Mouse (Mus musculus) CH12.LX (cell line): ENCODE measurements around the gene Smim27. TPM values are rescaled to one million over a fixed set of nuclear protein-coding genes. Genes with fewer than 3 reads are reported as not detected.

Experiments
- DNase-seq: peaks from one replicate; pipeline ENCODE4 v3.0.0-alpha.2; 2013; ENCODE audit errors: extremely low read depth
- H3K27ac ChIP-seq: 2 replicates; pipeline ENCODE4 v1.5.1; 2012; ENCODE audit warnings: low read depth, mild to moderate bottlenecking, control low read depth, moderate library complexity; ENCODE audit not compliant: insufficient read depth
- H3K27me3 ChIP-seq: replicated peaks from 2 replicates; pipeline ENCODE3; 2012; ENCODE audit warnings: inconsistent platforms
- H3K36me3 ChIP-seq, 2 experiments: replicated peaks in 1 of 2; 2 replicates each; pipeline versions ENCODE3 to v1.6.1; 2012; ENCODE audit warnings: inconsistent platforms in 1 of 2, low read length in 1 of 2, mild to moderate bottlenecking in 1 of 2, mixed read lengths in 1 of 2, moderate library complexity in 1 of 2; ENCODE audit not compliant: control insufficient read depth in 1 of 2, insufficient read depth in 1 of 2
- H3K4me1 ChIP-seq, 2 experiments: 2 replicates each; pipeline ENCODE4 v1.6.1; 2012; ENCODE audit warnings: inconsistent platforms in 1 of 2, moderate library complexity in 1 of 2; ENCODE audit not compliant: insufficient read depth in 2 of 2, control insufficient read depth in 1 of 2
- H3K4me2 ChIP-seq: 2 replicates; pipeline ENCODE4 v1.6.1; 2012; ENCODE audit warnings: low read depth, mild to moderate bottlenecking, control low read depth; ENCODE audit not compliant: poor library complexity, insufficient read depth, severe bottlenecking
- H3K4me3 ChIP-seq, 3 experiments: fragments of 150-350 bp in 1 of 3; sonication (generic) in 1 of 3; replicated peaks in 1 of 3; 2 replicates each; pipeline versions ENCODE3 to v1.5.1; 2011 to 2012; ENCODE audit warnings: low read depth in 2 of 3, low read length in 2 of 3, mild to moderate bottlenecking in 2 of 3, moderate library complexity in 2 of 3, control low read depth in 1 of 3, improper control_type of control experiment in 1 of 3, inconsistent platforms in 1 of 3, mixed read lengths in 1 of 3; ENCODE audit not compliant: poor library complexity in 1 of 3
- H3K79me2 ChIP-seq: replicated peaks from 2 replicates; pipeline ENCODE4 v1.6.1; 2012; ENCODE audit warnings: mild to moderate bottlenecking, moderate library complexity; ENCODE audit not compliant: control insufficient read depth, poor library complexity, insufficient read depth, severe bottlenecking; ENCODE audit errors: extremely low read depth
- H3K9ac ChIP-seq: 2 replicates; pipeline ENCODE4 v1.6.1; 2012; ENCODE audit warnings: low read depth, mild to moderate bottlenecking, control low read depth, moderate library complexity; ENCODE audit not compliant: insufficient read depth
- H3K9me3 ChIP-seq: replicated peaks from 2 replicates; pipeline ENCODE3; 2012; ENCODE audit warnings: low read length, inconsistent platforms, mixed read lengths
- CHD1 ChIP-seq: IDR thresholded peaks from 2 replicates; pipeline ENCODE4 v1.6.1; 2012; ENCODE audit warnings: low read depth, low read length, improper control_type of control experiment, inconsistent platforms
- CHD2 ChIP-seq: IDR thresholded peaks from 2 replicates; pipeline ENCODE4 v1.6.1; 2011; ENCODE audit warnings: low read length, improper control_type of control experiment
- CTCF ChIP-seq, 2 experiments: IDR thresholded peaks in 1 of 2; conservative IDR thresholded peaks in 1 of 2; 2 replicates each; pipeline ENCODE4 v1.5.1; 2011 to 2012; ENCODE audit warnings: low read depth in 2 of 2, low read length in 2 of 2, improper control_type of control experiment in 1 of 2, inconsistent platforms in 1 of 2, mild to moderate bottlenecking in 1 of 2, moderate library complexity in 1 of 2
- ELF1 ChIP-seq: IDR thresholded peaks from 2 replicates; pipeline ENCODE4 v1.6.1; 2014; ENCODE audit warnings: low read depth, mild to moderate bottlenecking, inconsistent platforms, low read length, improper control_type of control experiment
- GABPA ChIP-seq: IDR thresholded peaks from 2 replicates; pipeline ENCODE4 v1.6.1; 2012; ENCODE audit warnings: low read depth, low read length, improper control_type of control experiment, inconsistent platforms; ENCODE audit not compliant: insufficient replicate concordance
- HCFC1 ChIP-seq: IDR thresholded peaks from 2 replicates; pipeline ENCODE4 v1.6.1; 2012; ENCODE audit warnings: low read depth, mild to moderate bottlenecking, inconsistent platforms, low read length, improper control_type of control experiment
- IRF4 ChIP-seq: IDR thresholded peaks from 2 replicates; pipeline ENCODE4 v1.6.1; 2014; ENCODE audit warnings: low read depth, mild to moderate bottlenecking, inconsistent platforms, low read length, improper control_type of control experiment
- JUN ChIP-seq: IDR thresholded peaks from 2 replicates; pipeline ENCODE4 v1.6.1; 2011; ENCODE audit warnings: low read depth, mild to moderate bottlenecking, low read length, improper control_type of control experiment, moderate library complexity; ENCODE audit not compliant: insufficient read depth
- JUND ChIP-seq: conservative IDR thresholded peaks from 2 replicates; pipeline ENCODE4 v1.6.1; 2011; ENCODE audit warnings: low read depth, low read length, improper control_type of control experiment
- KAT2A ChIP-seq: IDR thresholded peaks from 2 replicates; pipeline ENCODE4 v1.6.1; 2012; ENCODE audit warnings: low read length, improper control_type of control experiment, inconsistent platforms; ENCODE audit not compliant: insufficient replicate concordance
- MAFK ChIP-seq: IDR thresholded peaks from 2 replicates; pipeline ENCODE4 v1.6.1; 2011; ENCODE audit warnings: low read length, improper control_type of control experiment; ENCODE audit not compliant: insufficient replicate concordance
- MAX ChIP-seq: IDR thresholded peaks from 2 replicates; pipeline ENCODE4 v1.6.1; 2011; ENCODE audit warnings: low read length, improper control_type of control experiment
- MAZ ChIP-seq: IDR thresholded peaks from 2 replicates; pipeline ENCODE4 v1.6.1; 2012; ENCODE audit warnings: low read depth, mild to moderate bottlenecking, inconsistent platforms, low read length, improper control_type of control experiment, moderate library complexity
- MXI1 ChIP-seq: IDR thresholded peaks from 2 replicates; pipeline ENCODE4 v1.6.1; 2011; ENCODE audit warnings: mild to moderate bottlenecking, low read depth, low read length, improper control_type of control experiment
- PAX5 ChIP-seq: IDR thresholded peaks from 2 replicates; pipeline ENCODE4 v1.6.1; 2012; ENCODE audit warnings: low read length, inconsistent platforms, mixed read lengths
- POLR2AphosphoS2 ChIP-seq: IDR thresholded peaks from 2 replicates; pipeline ENCODE4 v1.6.1; 2011; ENCODE audit warnings: low read depth, low read length, improper control_type of control experiment
- RAD21 ChIP-seq: IDR thresholded peaks from 2 replicates; pipeline ENCODE4 v1.6.1; 2011; ENCODE audit warnings: low read depth, mild to moderate bottlenecking, low read length, improper control_type of control experiment, moderate library complexity
- RCOR1 ChIP-seq: conservative IDR thresholded peaks from 2 replicates; pipeline ENCODE4 v1.6.1; 2012; ENCODE audit warnings: low read depth, mild to moderate bottlenecking, inconsistent platforms, low read length, improper control_type of control experiment
- SIN3A ChIP-seq: IDR thresholded peaks from 2 replicates; pipeline ENCODE4 v1.6.1; 2012; ENCODE audit warnings: low read length, improper control_type of control experiment, inconsistent platforms
- SMC3 ChIP-seq: IDR thresholded peaks from 2 replicates; pipeline ENCODE4 v1.6.1; 2011; ENCODE audit warnings: low read depth, low read length, improper control_type of control experiment
- TBP ChIP-seq: conservative IDR thresholded peaks from 2 replicates; pipeline ENCODE4 v1.6.1; 2011; ENCODE audit warnings: low read depth, low read length, improper control_type of control experiment
- TCF12 ChIP-seq: IDR thresholded peaks from 2 replicates; pipeline ENCODE4 v1.6.1; 2014; ENCODE audit warnings: low read depth, mild to moderate bottlenecking, inconsistent platforms, low read length, improper control_type of control experiment
- UBTF ChIP-seq: IDR thresholded peaks from 2 replicates; pipeline ENCODE4 v1.6.1; 2012; ENCODE audit warnings: low read depth, mild to moderate bottlenecking, inconsistent platforms, low read length, improper control_type of control experiment, moderate library complexity
- USF2 ChIP-seq: conservative IDR thresholded peaks from 2 replicates; pipeline ENCODE4 v1.6.1; 2011; ENCODE audit warnings: low read depth, low read length, improper control_type of control experiment
- ZC3H11A ChIP-seq: IDR thresholded peaks from 2 replicates; pipeline ENCODE4 v1.6.1; 2012; ENCODE audit warnings: low read depth, mild to moderate bottlenecking, inconsistent platforms, low read length, improper control_type of control experiment
- ZKSCAN1 ChIP-seq: IDR thresholded peaks from 2 replicates; pipeline ENCODE4 v1.6.1; 2012; ENCODE audit warnings: low read depth, inconsistent platforms, low read length, improper control_type of control experiment, borderline replicate concordance
- dilution Hi-C: fragments of 300-500 bp; cut with MboI; formaldehyde crosslinking; loops from 2 replicates; pipeline ENCODE4 v1.14.3; 2020; ENCODE audit warnings: low sequenced_read_pairs; ENCODE audit not compliant: extremely low pct_unique_long_range_greater_than_20kb, extremely low pct_ligation_motif_present
- in situ Hi-C: fragments of 300-500 bp; cut with MboI; formaldehyde crosslinking; loops from 3 replicates; pipeline ENCODE4 v1.14.3; 2019; ENCODE audit warnings: low sequenced_read_pairs, low pct_ligation_motif_present, low pct_unique_long_range_greater_than_20kb, mixed read lengths
- polyA plus RNA-seq: library from polyadenylated mRNA; unstranded; fragments of >175 nt; gene quantifications from 2 replicates; pipeline ENCODE4 v1.2.1, GENCODE M21; 2012; ENCODE audit warnings: low read depth; ENCODE audit not compliant: insufficient read length
- total RNA-seq, 2 experiments: library from RNA; depleted of rRNA; stranded (reverse); fragments of 300-350 nt in 1 of 2; fragments of >200 nt in 1 of 2; gene quantifications; 2 replicates each; pipeline ENCODE4 v1.2.3; 2012 to 2014

Smim27 gene
- total and polyA plus RNA-seq, 3 experiments, result 1.6 to 9.7 (median 6.5) TPM

DNA sequence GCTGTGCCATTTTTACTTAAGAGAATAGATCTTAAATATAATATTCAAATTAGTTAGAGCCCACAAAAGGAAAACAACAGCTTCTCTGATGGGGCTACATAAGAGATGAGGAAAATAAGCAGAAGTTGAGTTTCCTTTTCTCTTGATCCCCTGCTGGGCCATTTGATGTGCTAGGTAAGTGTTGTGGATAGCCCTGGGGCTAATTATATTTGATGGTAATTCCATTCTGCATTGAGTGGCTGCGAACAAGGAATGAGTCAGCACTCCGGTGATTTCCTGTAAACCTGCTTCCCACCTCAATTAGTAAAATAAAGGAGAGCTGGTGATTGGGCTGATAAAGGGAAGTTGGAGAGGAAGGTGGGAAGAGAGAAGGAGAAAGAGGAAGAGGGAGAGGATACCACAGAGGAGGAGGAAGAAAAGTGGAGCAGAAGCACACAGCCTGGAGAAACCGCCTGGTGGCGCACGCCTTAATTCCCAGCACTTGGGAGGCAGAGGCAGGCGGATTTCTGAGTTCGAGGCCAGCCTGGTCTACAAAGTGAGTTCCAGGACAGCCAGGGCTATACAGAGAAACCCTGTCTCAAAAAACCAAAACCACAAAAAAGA is 36.2 kb upstream of the Smim27 start:
- dilution Hi-C loops, result no loop called here
- no peak for DNase-seq

DNA sequence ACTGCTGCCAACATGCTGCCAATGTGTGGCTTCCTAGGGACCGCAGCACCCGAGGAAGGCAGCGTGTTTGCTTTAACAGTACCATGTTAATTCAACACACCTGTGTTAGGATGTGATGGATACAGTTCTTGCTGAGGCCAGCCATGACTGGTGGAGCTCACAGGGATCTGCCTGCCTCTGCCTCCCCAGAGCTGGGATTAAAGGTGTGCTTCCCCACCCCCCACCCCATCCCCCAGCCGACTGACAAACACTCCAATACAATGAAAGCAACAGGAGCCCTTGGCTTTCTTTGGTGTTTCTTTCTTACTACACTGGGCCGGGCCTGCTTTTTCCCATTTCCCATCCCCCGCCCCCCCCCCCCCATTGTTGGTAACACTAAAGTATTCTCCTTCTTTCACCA is 35.1 kb upstream of the Smim27 start:
- dilution Hi-C loops, result no loop called here

More for the DNA sequence above, 36.2 kb upstream of the Smim27 start:
- Histone ChIP-seq H3K4me2 (no peak overlapping the region), H3K9ac (no peak overlapping the region), H3K4me3 (no peak overlapping the region), H3K27me3 (no peaks in the 10 kb centered on the region), H3K9me3 (no peaks in the 10 kb centered on the region), H3K79me2 (no peaks in the 10 kb centered on the region; the same call in 1 of the 2 replicates), H3K27ac (no peak overlapping the region), H3K36me3 (peaks cover 0 to 12% of the 10 kb centered on the region in 2 experiments), H3K4me1 (peaks cover 8 to 10% of the 10 kb centered on the region in 2 experiments)
- TF ChIP-seq IRF4, result no peak
- no peak for TF ChIP-seq RCOR1
- TF ChIP-seq UBTF, result no peak
- TF ChIP-seq PAX5, result no peak
- no peak for TF ChIP-seq SMC3
- no peak for TF ChIP-seq ZKSCAN1
- no peak for TF ChIP-seq USF2
- TF ChIP-seq MXI1, result no peak
- no peak for TF ChIP-seq POLR2AphosphoS2
- no peak for TF ChIP-seq JUN
- no peak for TF ChIP-seq RAD21
- TF ChIP-seq ELF1, result no peak
- no peak for TF ChIP-seq HCFC1
- no peak for TF ChIP-seq MAZ
- in situ Hi-C loops, result no loop called here

More for the DNA sequence above, 35.1 kb upstream of the Smim27 start:
- in situ Hi-C loops, result no loop called here
- Histone ChIP-seq H3K36me3 (peaks cover 0 to 9% of the 10 kb centered on the region in 2 experiments), H3K27ac (no peak overlapping the region)
- no peak for TF ChIP-seq KAT2A
- TF ChIP-seq TBP, result no peak
- TF ChIP-seq RCOR1, result no peak
- no peak for TF ChIP-seq RAD21
- no peak for TF ChIP-seq PAX5
- no peak for TF ChIP-seq CHD1
- no peak for TF ChIP-seq CTCF (conservative IDR thresholded peaks at IDR 0.05 in 1 of 2, IDR thresholded peaks at IDR 0.05 in 1 of 2; ENCODE audit: low read depth in 2 of 2, low read length in 2 of 2)
- no peak for TF ChIP-seq ZC3H11A
- no peak for TF ChIP-seq MAFK
- TF ChIP-seq SMC3, result no peak
- TF ChIP-seq JUND, result no peak
- no peak for TF ChIP-seq MAX
- TF ChIP-seq CHD2, result no peak
- no peak for TF ChIP-seq USF2
- TF ChIP-seq TCF12, result no peak
- TF ChIP-seq ZKSCAN1, result no peak
- no peak for TF ChIP-seq IRF4
- no peak for TF ChIP-seq GABPA
- no peak for TF ChIP-seq SIN3A
- TF ChIP-seq, all 38 proteins: peak for 0
- DNase-seq, result no peak
- no peak overlapping the region for H3K9ac ChIP-seq
- H3K27me3 ChIP-seq, result no peaks in the 10 kb centered on the region
- H3K4me1 ChIP-seq, result peaks cover 8 to 20% of the 10 kb centered on the region in 2 experiments
- no peaks in the 10 kb centered on the region for H3K9me3 ChIP-seq
- H3K4me3 ChIP-seq, result no peak overlapping the region
- no peak overlapping the region for H3K4me2 ChIP-seq
- H3K79me2 ChIP-seq, result no peaks in the 10 kb centered on the region
